Mouse (Mus musculus): Measurements from ENCODE around the gene Tmem233. TPM values are rescaled to one million over a fixed set of nuclear protein-coding genes. Genes with fewer than 3 reads are reported as not detected.

Gene Tmem233
- polyA plus RNA-seq, 1 experiment: not detected

- DNase-seq (ENCODE audit: low read depth): no peak
Observed at GRCm38 (mm10) chr5:116029071-116029470, 54.0 kb downstream of the Tmem233 start.

- no peak for DNase-seq (ENCODE audit: low read depth)
Observed at GRCm38 (mm10) chr5:116026561-116026960, 56.5 kb downstream of the Tmem233 start.

- no peak for DNase-seq (ENCODE audit: low read depth)
Observed at GRCm38 (mm10) chr5:116026107-116026506, 56.9 kb downstream of the Tmem233 start.

- no peak for DNase-seq (ENCODE audit: low read depth)
Observed at GRCm38 (mm10) chr5:116024327-116024739, 58.7 kb downstream of the Tmem233 start, which contains the start of gene Prkab1. TSS of gene Prkab1 (minus strand) at chr5:116024508.

- DNase-seq (ENCODE audit: low read depth): no peak
Observed at GRCm38 (mm10) chr5:116023821-116024284, 59.2 kb downstream of the Tmem233 start.

- no peak for DNase-seq (ENCODE audit: low read depth)
Observed at GRCm38 (mm10) chr5:116023251-116023661, 59.8 kb downstream of the Tmem233 start.

- DNase-seq (ENCODE audit: low read depth): no peak
Observed at GRCm38 (mm10) chr5:116022658-116023200, 60.3 kb downstream of the Tmem233 start.

- no peak for DNase-seq (ENCODE audit: low read depth)
Observed at GRCm38 (mm10) chr5:116022131-116022530, 60.9 kb downstream of the Tmem233 start.

- no peak for DNase-seq (ENCODE audit: low read depth)
Observed at GRCm38 (mm10) chr5:116021552-116021951, 61.5 kb downstream of the Tmem233 start.

GRCm38 (mm10) chr5:116019371-116019770 lies 63.7 kb downstream of the Tmem233 start:
- DNase-seq (ENCODE audit: low read depth): no peak

- DNase-seq (ENCODE audit: low read depth): no peak
Observed at GRCm38 (mm10) chr5:116018784-116019183, 64.3 kb downstream of the Tmem233 start.

GRCm38 (mm10) chr5:116018196-116018595 lies 64.8 kb downstream of the Tmem233 start:
- DNase-seq (ENCODE audit: low read depth): no peak

GRCm38 (mm10) chr5:116017391-116017790 lies 65.7 kb downstream of the Tmem233 start:
- no peak for DNase-seq (ENCODE audit: low read depth)

- DNase-seq (ENCODE audit: low read depth): no peak
Observed at GRCm38 (mm10) chr5:116016542-116016941, 66.5 kb downstream of the Tmem233 start.

- no peak for DNase-seq (ENCODE audit: low read depth)
Observed at GRCm38 (mm10) chr5:116014237-116014636, 68.8 kb downstream of the Tmem233 start.

- DNase-seq (ENCODE audit: low read depth): no peak
Observed at GRCm38 (mm10) chr5:116013821-116014220, 69.2 kb downstream of the Tmem233 start.

GRCm38 (mm10) chr5:116012503-116012902 lies 70.5 kb downstream of the Tmem233 start:
- no peak for DNase-seq (ENCODE audit: low read depth)

GRCm38 (mm10) chr5:116011700-116012099 lies 71.3 kb downstream of the Tmem233 start:
- no peak for DNase-seq (ENCODE audit: low read depth)

GRCm38 (mm10) chr5:116009884-116010627 lies 73.0 kb downstream of the Tmem233 start:
- no peak for DNase-seq (ENCODE audit: low read depth)

- DNase-seq (ENCODE audit: low read depth): no peak
Observed at GRCm38 (mm10) chr5:116009091-116009851, 73.8 kb downstream of the Tmem233 start.

- DNase-seq (ENCODE audit: low read depth): no peak
Observed at GRCm38 (mm10) chr5:116007723-116008122, 75.3 kb downstream of the Tmem233 start.

GRCm38 (mm10) chr5:116006324-116007099 lies 76.5 kb downstream of the Tmem233 start:
- DNase-seq (ENCODE audit: low read depth): no peak

All from gonadal fat pad, adult 2 months (tissue).